Mouse (Mus musculus) induced T-regulatory cell, adult 2 months (primary cell): ENCODE data around the gene Dok3.

Experiments
- DNase-seq: peaks from one replicate; pipeline ENCODE4 v3.0.0-alpha.2; 2012; ENCODE audit warnings: low read depth

The Dok3 gene

GRCm38 (mm10) chr13:55507877-55508276 lies 21.2 kb downstream of the Dok3 start:
- DNase-seq, result no peak

GRCm38 (mm10) chr13:55506697-55507096 lies 22.4 kb downstream of the Dok3 start:
- no peak for DNase-seq

- DNase-seq, result no peak
Observed at GRCm38 (mm10) chr13:55505810-55506209, 23.3 kb downstream of the Dok3 start.

- no peak for DNase-seq
Observed at GRCm38 (mm10) chr13:55504390-55504789, 24.7 kb downstream of the Dok3 start.

GRCm38 (mm10) chr13:55502405-55502804 lies 26.7 kb downstream of the Dok3 start:
- DNase-seq, result no peak

- DNase-seq, result no peak
Observed at GRCm38 (mm10) chr13:55500575-55500974, 28.5 kb downstream of the Dok3 start.

- no peak for DNase-seq
Observed at GRCm38 (mm10) chr13:55498906-55499305, 30.2 kb downstream of the Dok3 start.

GRCm38 (mm10) chr13:55496661-55497060 lies 32.4 kb downstream of the Dok3 start:
- no peak for DNase-seq

GRCm38 (mm10) chr13:55495702-55496101 lies 33.4 kb downstream of the Dok3 start:
- no peak for DNase-seq

- DNase-seq, result no peak
Observed at GRCm38 (mm10) chr13:55494883-55495621, 34.0 kb downstream of the Dok3 start.

- no peak for DNase-seq
Observed at GRCm38 (mm10) chr13:55494257-55494656, 34.8 kb downstream of the Dok3 start.

GRCm38 (mm10) chr13:55487578-55488498 lies 41.3 kb downstream of the Dok3 start, which contains the start of gene Dbn1:
Dbn1 (minus strand) TSS chr13:55488111.
- DNase-seq, result peak; percentile 21

- peak; percentile 43 for DNase-seq
Observed at GRCm38 (mm10) chr13:55486916-55487577, 42.0 kb downstream of the Dok3 start.

GRCm38 (mm10) chr13:55486029-55486794 lies 42.9 kb downstream of the Dok3 start:
- DNase-seq, result no peak

- DNase-seq, result peak; percentile 11
Observed at GRCm38 (mm10) chr13:55484520-55485088, 44.5 kb downstream of the Dok3 start.

- DNase-seq, result peak; percentile 31
Observed at GRCm38 (mm10) chr13:55483593-55483992, 45.5 kb downstream of the Dok3 start.

GRCm38 (mm10) chr13:55483071-55483470 lies 46.0 kb downstream of the Dok3 start:
- DNase-seq, result no peak

- DNase-seq, result no peak
Observed at GRCm38 (mm10) chr13:55482542-55482941, 46.6 kb downstream of the Dok3 start.

GRCm38 (mm10) chr13:55479929-55480328 lies 49.2 kb downstream of the Dok3 start:
- no peak for DNase-seq

- DNase-seq, result peak; percentile 56
Observed at GRCm38 (mm10) chr13:55479008-55479407, 50.1 kb downstream of the Dok3 start.

GRCm38 (mm10) chr13:55478036-55478435 lies 51.1 kb downstream of the Dok3 start:
- DNase-seq, result peak; percentile 68
